Mouse (Mus musculus): Measurements from ENCODE around the gene Fam160a1. TPM values are rescaled to one million over a fixed set of nuclear protein-coding genes. Genes with fewer than 3 reads are reported as not detected.
A peak's percentile ranks its signal among the peaks of the same experiment; 100 is the strongest.

Fam160a1 gene
- polyA plus RNA-seq, 1 experiment from 2014 or later, result 0.60 TPM

- WGBS, result 80% methylated on average over 4 of the region's 4 CpGs
- ATAC-seq (replicated peaks; ENCODE audit: low FRiP score) (no peak), DNase-seq (ENCODE audit: low spot score) (no peak)
- Histone ChIP-seq H3K36me3 (ENCODE audit: control insufficient read depth, insufficient read depth, low read length) (no peaks in the 10 kb centered on the region), H3K4me3 (ENCODE audit: low read depth, low read length) (no peak overlapping the region), H3K9me3 (ENCODE audit: control insufficient read depth, low read length) (no peaks in the 10 kb centered on the region), H3K27me3 (replicated peaks; ENCODE audit: control insufficient read depth, insufficient read depth, low read length) (no peaks in the 10 kb centered on the region), H3K27ac (ENCODE audit: low read depth, low read length) (no peak overlapping the region), H3K4me2 (no peak overlapping the region), H3K9ac (ENCODE audit: low read depth, low read length) (no peak overlapping the region), H3K4me1 (replicated peaks; ENCODE audit: control insufficient read depth, insufficient read depth, low read length) (no peaks in the 10 kb centered on the region)
Observed at GRCm38 (mm10) chr3:85691134-85691533, 126.0 kb downstream of the Fam160a1 start.

- H3K27me3 ChIP-seq (replicated peaks; ENCODE audit: control insufficient read depth, insufficient read depth, low read length), result no peaks in the 10 kb centered on the region
- no peak overlapping the region for H3K9ac ChIP-seq (ENCODE audit: low read depth, low read length)
- DNase-seq (ENCODE audit: low spot score), result no peak
Observed at GRCm38 (mm10) chr3:85688341-85688740, 128.8 kb downstream of the Fam160a1 start.

GRCm38 (mm10) chr3:85685271-85685670, 131.8 kb downstream of the Fam160a1 start:
- 82% methylated on average over 8 of the region's 8 CpGs for WGBS
- no peaks in the 10 kb centered on the region for H3K27me3 ChIP-seq (replicated peaks; ENCODE audit: control insufficient read depth, insufficient read depth, low read length)
- H3K9ac ChIP-seq (ENCODE audit: low read depth, low read length), result no peak overlapping the region
- no peak overlapping the region for H3K4me3 ChIP-seq (ENCODE audit: low read depth, low read length)
- H3K9me3 ChIP-seq (ENCODE audit: control insufficient read depth, low read length), result no peaks in the 10 kb centered on the region
- H3K4me2 ChIP-seq, result no peak overlapping the region
- no peak for DNase-seq (ENCODE audit: low spot score)
- ATAC-seq (replicated peaks; ENCODE audit: low FRiP score), result no peak
- H3K36me3 ChIP-seq (ENCODE audit: control insufficient read depth, insufficient read depth, low read length), result no peaks in the 10 kb centered on the region
- no peaks in the 10 kb centered on the region; the same call in 1 of the 2 replicates for H3K4me1 ChIP-seq (replicated peaks; ENCODE audit: control insufficient read depth, insufficient read depth, low read length)
- H3K27ac ChIP-seq (ENCODE audit: low read depth, low read length), result no peak overlapping the region

More at GRCm38 (mm10) chr3:85688341-85688740, 128.8 kb downstream of the Fam160a1 start:
- WGBS, result 94% methylated on average over 14 of the region's 14 CpGs
- H3K4me3 ChIP-seq (ENCODE audit: low read depth, low read length), result no peak overlapping the region
- no peak for ATAC-seq (replicated peaks; ENCODE audit: low FRiP score)
- H3K4me2 ChIP-seq, result no peak overlapping the region
- no peaks in the 10 kb centered on the region for H3K36me3 ChIP-seq (ENCODE audit: control insufficient read depth, insufficient read depth, low read length)
- H3K9me3 ChIP-seq (ENCODE audit: control insufficient read depth, low read length), result no peaks in the 10 kb centered on the region
- no peak overlapping the region for H3K27ac ChIP-seq (ENCODE audit: low read depth, low read length)
- H3K4me1 ChIP-seq (replicated peaks; ENCODE audit: control insufficient read depth, insufficient read depth, low read length), result no peaks in the 10 kb centered on the region

GRCm38 (mm10) chr3:85683618-85684017, 133.5 kb downstream of the Fam160a1 start:
- ATAC-seq (replicated peaks; ENCODE audit: low FRiP score), result no peak
- no peak overlapping the region for H3K27ac ChIP-seq (ENCODE audit: low read depth, low read length)
- H3K27me3 ChIP-seq (replicated peaks; ENCODE audit: control insufficient read depth, insufficient read depth, low read length), result no peaks in the 10 kb centered on the region
- H3K4me1 ChIP-seq (replicated peaks; ENCODE audit: control insufficient read depth, insufficient read depth, low read length), result no peaks in the 10 kb centered on the region; the same call in 1 of the 2 replicates
- no peak overlapping the region for H3K9ac ChIP-seq (ENCODE audit: low read depth, low read length)
- DNase-seq (ENCODE audit: low spot score), result no peak
- no peak overlapping the region for H3K4me3 ChIP-seq (ENCODE audit: low read depth, low read length)
- H3K9me3 ChIP-seq (ENCODE audit: control insufficient read depth, low read length), result no peaks in the 10 kb centered on the region
- no peak overlapping the region for H3K4me2 ChIP-seq
- WGBS, result 77% methylated on average over 5 of the region's 5 CpGs
- H3K36me3 ChIP-seq (ENCODE audit: control insufficient read depth, insufficient read depth, low read length), result no peaks in the 10 kb centered on the region

- no peak overlapping the region for H3K9ac ChIP-seq (ENCODE audit: low read depth, low read length)
- no peaks in the 10 kb centered on the region for H3K27me3 ChIP-seq (replicated peaks; ENCODE audit: control insufficient read depth, insufficient read depth, low read length)
Observed at GRCm38 (mm10) chr3:85681136-85681535, 136.0 kb downstream of the Fam160a1 start.

GRCm38 (mm10) chr3:85679960-85680359, 137.1 kb downstream of the Fam160a1 start:
- H3K4me1 ChIP-seq (replicated peaks; ENCODE audit: control insufficient read depth, insufficient read depth, low read length), result no peaks in the 10 kb centered on the region; the same call in none of the 2 replicates
- ATAC-seq (replicated peaks; ENCODE audit: low FRiP score), result peak; percentile 70
- no peak overlapping the region for H3K27ac ChIP-seq (ENCODE audit: low read depth, low read length)
- H3K9me3 ChIP-seq (ENCODE audit: control insufficient read depth, low read length), result no peaks in the 10 kb centered on the region
- H3K4me3 ChIP-seq (ENCODE audit: low read depth, low read length), result no peak overlapping the region
- H3K9ac ChIP-seq (ENCODE audit: low read depth, low read length), result 0 out of 2 replicates have a peak overlapping the region, but pooled peaks have one; percentile 5
- H3K36me3 ChIP-seq (ENCODE audit: control insufficient read depth, insufficient read depth, low read length), result no peaks in the 10 kb centered on the region
- 70% methylated on average over 5 of the region's 5 CpGs for WGBS
- peak overlapping the region; percentile 34; the same call in 1 of the 2 replicates for H3K4me2 ChIP-seq
- DNase-seq (ENCODE audit: low spot score), result no peak
- no peaks in the 10 kb centered on the region for H3K27me3 ChIP-seq (replicated peaks; ENCODE audit: control insufficient read depth, insufficient read depth, low read length)

More at GRCm38 (mm10) chr3:85681136-85681535, 136.0 kb downstream of the Fam160a1 start:
- H3K36me3 ChIP-seq (ENCODE audit: control insufficient read depth, insufficient read depth, low read length), result no peaks in the 10 kb centered on the region
- no peaks in the 10 kb centered on the region; the same call in none of the 2 replicates for H3K4me1 ChIP-seq (replicated peaks; ENCODE audit: control insufficient read depth, insufficient read depth, low read length)
- no peak overlapping the region for H3K4me3 ChIP-seq (ENCODE audit: low read depth, low read length)
- H3K27ac ChIP-seq (ENCODE audit: low read depth, low read length), result no peak overlapping the region
- 80% methylated on average over 7 of the region's 7 CpGs for WGBS
- ATAC-seq (replicated peaks; ENCODE audit: low FRiP score), result no peak
- H3K4me2 ChIP-seq, result no peak overlapping the region
- no peak for DNase-seq (ENCODE audit: low spot score)
- H3K9me3 ChIP-seq (ENCODE audit: control insufficient read depth, low read length), result no peaks in the 10 kb centered on the region

GRCm38 (mm10) chr3:85679312-85679933, 137.7 kb downstream of the Fam160a1 start:
- 69% methylated on average over 8 of the region's 8 CpGs for WGBS
- Histone ChIP-seq H3K4me3 (ENCODE audit: low read depth, low read length) (no peak overlapping the region), H3K9me3 (ENCODE audit: control insufficient read depth, low read length) (no peaks in the 10 kb centered on the region), H3K4me1 (replicated peaks; ENCODE audit: control insufficient read depth, insufficient read depth, low read length) (no peaks in the 10 kb centered on the region; the same call in none of the 2 replicates), H3K36me3 (ENCODE audit: control insufficient read depth, insufficient read depth, low read length) (no peaks in the 10 kb centered on the region), H3K27me3 (replicated peaks; ENCODE audit: control insufficient read depth, insufficient read depth, low read length) (no peaks in the 10 kb centered on the region), H3K9ac (ENCODE audit: low read depth, low read length) (0 out of 2 replicates have a peak overlapping the region, but pooled peaks have one; percentile 5), H3K27ac (ENCODE audit: low read depth, low read length) (no peak overlapping the region), H3K4me2 (peak overlapping the region; percentile 34)
- ATAC-seq (replicated peaks; ENCODE audit: low FRiP score) (peak; percentile 77), DNase-seq (ENCODE audit: low spot score) (no peak)

GRCm38 (mm10) chr3:85677952-85678351, 139.1 kb downstream of the Fam160a1 start:
- no peaks in the 10 kb centered on the region; the same call in none of the 2 replicates for H3K4me1 ChIP-seq (replicated peaks; ENCODE audit: control insufficient read depth, insufficient read depth, low read length)
- no peak overlapping the region for H3K27ac ChIP-seq (ENCODE audit: low read depth, low read length)
- no peaks in the 10 kb centered on the region for H3K27me3 ChIP-seq (replicated peaks; ENCODE audit: control insufficient read depth, insufficient read depth, low read length)
- WGBS, result 66% methylated on average over 3 of the region's 3 CpGs
- H3K4me3 ChIP-seq (ENCODE audit: low read depth, low read length), result no peak overlapping the region
- no peaks in the 10 kb centered on the region for H3K36me3 ChIP-seq (ENCODE audit: control insufficient read depth, insufficient read depth, low read length)
- ATAC-seq (replicated peaks; ENCODE audit: low FRiP score) (no peak), DNase-seq (ENCODE audit: low spot score) (no peak)
- no peaks in the 10 kb centered on the region for H3K9me3 ChIP-seq (ENCODE audit: control insufficient read depth, low read length)
- no peak overlapping the region for H3K4me2 ChIP-seq
- no peak overlapping the region for H3K9ac ChIP-seq (ENCODE audit: low read depth, low read length)

- no peak for DNase-seq (ENCODE audit: low spot score)
- H3K4me1 ChIP-seq (replicated peaks; ENCODE audit: control insufficient read depth, insufficient read depth, low read length), result no peaks in the 10 kb centered on the region; the same call in none of the 2 replicates
- no peak overlapping the region for H3K27ac ChIP-seq (ENCODE audit: low read depth, low read length)
- no peak overlapping the region for H3K9ac ChIP-seq (ENCODE audit: low read depth, low read length)
- ATAC-seq (replicated peaks; ENCODE audit: low FRiP score), result no peak
- H3K36me3 ChIP-seq (ENCODE audit: control insufficient read depth, insufficient read depth, low read length), result no peaks in the 10 kb centered on the region
- WGBS, result 74% methylated on average over 8 of the region's 8 CpGs
- H3K4me3 ChIP-seq (ENCODE audit: low read depth, low read length), result no peak overlapping the region
- no peak overlapping the region for H3K4me2 ChIP-seq
- H3K27me3 ChIP-seq (replicated peaks; ENCODE audit: control insufficient read depth, insufficient read depth, low read length), result 0 out of 2 replicates have a peak, but pooled peaks cover 3% of the 10 kb centered on the region
- H3K9me3 ChIP-seq (ENCODE audit: control insufficient read depth, low read length), result no peaks in the 10 kb centered on the region
Observed at GRCm38 (mm10) chr3:85677133-85677532, 140.0 kb downstream of the Fam160a1 start.

All from liver, embryonic 11.5 days (tissue).